Mouse (Mus musculus) layer of hippocampus, postnatal 25 days (tissue): ENCODE measurements around the gene Tnfrsf14. TPM values are rescaled to one million over a fixed set of nuclear protein-coding genes. Genes with fewer than 3 reads are reported as not detected.
A peak's percentile ranks its signal among the peaks of the same experiment; 100 is the strongest.

Source experiments
- DNase-seq, 2 experiments: peaks; one replicate each; pipeline ENCODE4 v3.0.0; 2022; ENCODE audit warnings: mixed read lengths in 2 of 2, low spot score in 1 of 2; ENCODE audit errors: extremely low spot score in 1 of 2
- total RNA-seq, 2 experiments: library from RNA; stranded (reverse); gene quantifications; 2 replicates each; pipeline ENCODE4 v1.2.3; 2021

Tnfrsf14 gene
- total RNA-seq, 2 experiments from 2014 or later, result 0.62 to 1.9 TPM

GRCm38 (mm10) chr4:154886876-154887592, 41.3 kb downstream of the Tnfrsf14 start:
- no peak for DNase-seq

- DNase-seq, result no peak
Observed at GRCm38 (mm10) chr4:154885416-154885815, 42.9 kb downstream of the Tnfrsf14 start.

GRCm38 (mm10) chr4:154882014-154882659, 46.2 kb downstream of the Tnfrsf14 start:
- DNase-seq, result no peak

- no peak for DNase-seq
Observed at GRCm38 (mm10) chr4:154880730-154881129, 47.6 kb downstream of the Tnfrsf14 start.

GRCm38 (mm10) chr4:154877864-154878548, 50.4 kb downstream of the Tnfrsf14 start:
- DNase-seq, result peak; percentile 86 to 99

- no peak for DNase-seq
Observed at GRCm38 (mm10) chr4:154873186-154873585, 55.2 kb downstream of the Tnfrsf14 start.

Other genes with a start within 250 kb of the Tnfrsf14 start
- 1 to 10 TPM; 3.3 to 3.4 TPM for gene Ttc34, start 91.1 kb downstream of the Tnfrsf14 start, total RNA-seq
- 1 to 10 TPM in 1 of 2 experiments, under 1 TPM in 1; 0.32 to 1.0 TPM for gene Mmel1, start 59.0 kb downstream of the Tnfrsf14 start, total RNA-seq
- 10 to 100 TPM; 40.9 to 51.7 TPM for gene Fam213b, start 29.4 kb downstream of the Tnfrsf14 start, total RNA-seq
- 10 to 100 TPM; 30.2 to 37.9 TPM for gene Hes5, start 32.4 kb upstream of the Tnfrsf14 start, total RNA-seq
- 10 to 100 TPM; 34.9 to 37.1 TPM for gene Pank4, start 35.6 kb upstream of the Tnfrsf14 start, total RNA-seq
- 10 to 100 TPM; 91.4 to 98.9 TPM for gene Plch2, start 128.2 kb upstream of the Tnfrsf14 start, total RNA-seq
- gene Pex10, start 138.5 kb upstream of the Tnfrsf14 start, total RNA-seq, result 10 to 100 TPM; 21.6 to 26.5 TPM
- gene Rer1, start 157.8 kb upstream of the Tnfrsf14 start, total RNA-seq, result 10 to 100 TPM; 62.2 to 67.3 TPM
- 10 to 100 TPM; 11.2 to 17.3 TPM for gene Morn1, start 158.0 kb upstream of the Tnfrsf14 start, total RNA-seq